Mouse (Mus musculus): ENCODE results near the gene Efna1.

Gene Efna1

DNA sequence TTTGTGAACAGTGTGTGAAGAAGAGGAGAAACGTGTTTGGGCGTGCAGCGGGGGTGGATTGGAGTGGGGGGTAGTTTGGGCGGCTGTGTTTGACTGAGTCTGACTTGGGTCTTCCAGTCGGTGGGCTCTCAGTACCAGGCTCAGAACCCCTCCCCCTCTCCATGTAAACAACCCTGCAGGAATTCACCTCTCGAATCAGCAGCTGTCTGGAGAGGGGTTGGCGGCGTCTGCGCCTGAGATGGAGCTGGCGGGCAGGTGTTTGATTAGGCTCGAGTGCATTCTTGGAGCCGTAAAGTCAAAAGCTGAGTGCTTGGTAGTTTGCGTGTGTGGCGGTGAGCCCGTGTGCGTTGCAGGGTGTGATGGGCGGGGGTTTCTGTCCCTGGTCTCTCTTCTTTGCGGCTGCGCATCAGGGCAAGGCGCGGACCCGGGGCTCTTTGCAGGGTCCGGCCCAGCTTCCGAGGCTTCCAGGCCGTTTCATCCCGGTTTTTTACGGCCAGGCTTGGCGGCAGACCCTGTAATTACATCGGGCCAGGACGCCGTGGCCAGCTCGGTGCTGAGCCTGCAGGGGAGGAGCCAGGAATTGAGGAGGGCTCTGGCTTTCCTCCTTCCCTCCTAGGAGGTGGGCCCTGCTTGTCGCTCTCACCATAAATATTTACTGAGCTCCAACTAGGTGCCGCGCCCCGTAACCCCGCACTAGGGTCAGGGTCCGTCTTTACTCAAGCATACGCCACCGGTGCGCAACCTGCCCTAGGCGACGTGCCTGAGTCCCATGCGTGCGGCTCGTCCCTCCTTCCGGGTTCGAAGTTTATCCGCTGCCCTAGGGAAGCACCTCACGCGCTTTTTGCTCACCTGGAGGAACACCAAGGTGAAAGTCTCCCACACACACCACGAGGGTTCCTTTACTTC is at the start of gene Efna1:
TSS of gene Efna1 (minus strand) at position 537 of the 906 bp plus-strand sequence.
- no peak for TF ChIP-seq GATA4 (IDR thresholded peaks at IDR 0.05; ENCODE audit: insufficient replicate concordance, low read length)

GRCm38 (mm10) chr3:89330346-89330745 is 49.4 kb upstream of the Efna1 start:
- no peak for TF ChIP-seq GATA4 (IDR thresholded peaks at IDR 0.05; ENCODE audit: insufficient replicate concordance, low read length)

DNA sequence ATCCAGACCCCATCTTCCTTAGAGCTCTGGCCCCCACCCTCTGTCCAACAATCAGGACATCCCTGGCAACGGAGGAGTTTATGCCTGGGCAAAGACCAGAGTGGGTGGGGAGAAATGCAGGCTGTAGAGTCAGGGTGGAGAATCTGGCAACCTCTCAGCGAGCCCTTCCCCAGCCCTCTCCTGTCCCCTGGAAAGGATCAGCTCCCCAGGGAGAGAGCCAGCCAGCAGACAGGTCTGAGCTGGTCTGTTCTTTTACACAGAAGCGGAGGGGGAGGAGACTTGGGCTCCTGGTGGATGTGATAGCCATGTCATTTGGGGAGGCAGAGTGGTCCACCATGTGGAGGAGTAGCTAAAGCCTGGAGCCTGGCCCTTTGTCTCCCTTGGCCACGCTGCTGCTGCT is 47.7 kb upstream of the Efna1 start:
- no peak for TF ChIP-seq GATA4 (IDR thresholded peaks at IDR 0.05; ENCODE audit: insufficient replicate concordance, low read length)

- no peak for TF ChIP-seq GATA4 (IDR thresholded peaks at IDR 0.05; ENCODE audit: insufficient replicate concordance, low read length)
Observed at GRCm38 (mm10) chr3:89327371-89327870, 46.5 kb upstream of the Efna1 start.

GRCm38 (mm10) chr3:89325882-89326281 is 44.9 kb upstream of the Efna1 start:
- no peak for TF ChIP-seq GATA4 (IDR thresholded peaks at IDR 0.05; ENCODE audit: insufficient replicate concordance, low read length)

- TF ChIP-seq GATA4 (IDR thresholded peaks at IDR 0.05; ENCODE audit: insufficient replicate concordance, low read length) = no peak
Observed at GRCm38 (mm10) chr3:89322514-89323165, 41.7 kb upstream of the Efna1 start, which contains the start of gene Efna3. TSS of gene Efna3 (minus strand) at chr3:89322965.

GRCm38 (mm10) chr3:89322131-89322500 is 41.2 kb upstream of the Efna1 start:
- TF ChIP-seq GATA4 (IDR thresholded peaks at IDR 0.05; ENCODE audit: insufficient replicate concordance, low read length) = no peak

DNA sequence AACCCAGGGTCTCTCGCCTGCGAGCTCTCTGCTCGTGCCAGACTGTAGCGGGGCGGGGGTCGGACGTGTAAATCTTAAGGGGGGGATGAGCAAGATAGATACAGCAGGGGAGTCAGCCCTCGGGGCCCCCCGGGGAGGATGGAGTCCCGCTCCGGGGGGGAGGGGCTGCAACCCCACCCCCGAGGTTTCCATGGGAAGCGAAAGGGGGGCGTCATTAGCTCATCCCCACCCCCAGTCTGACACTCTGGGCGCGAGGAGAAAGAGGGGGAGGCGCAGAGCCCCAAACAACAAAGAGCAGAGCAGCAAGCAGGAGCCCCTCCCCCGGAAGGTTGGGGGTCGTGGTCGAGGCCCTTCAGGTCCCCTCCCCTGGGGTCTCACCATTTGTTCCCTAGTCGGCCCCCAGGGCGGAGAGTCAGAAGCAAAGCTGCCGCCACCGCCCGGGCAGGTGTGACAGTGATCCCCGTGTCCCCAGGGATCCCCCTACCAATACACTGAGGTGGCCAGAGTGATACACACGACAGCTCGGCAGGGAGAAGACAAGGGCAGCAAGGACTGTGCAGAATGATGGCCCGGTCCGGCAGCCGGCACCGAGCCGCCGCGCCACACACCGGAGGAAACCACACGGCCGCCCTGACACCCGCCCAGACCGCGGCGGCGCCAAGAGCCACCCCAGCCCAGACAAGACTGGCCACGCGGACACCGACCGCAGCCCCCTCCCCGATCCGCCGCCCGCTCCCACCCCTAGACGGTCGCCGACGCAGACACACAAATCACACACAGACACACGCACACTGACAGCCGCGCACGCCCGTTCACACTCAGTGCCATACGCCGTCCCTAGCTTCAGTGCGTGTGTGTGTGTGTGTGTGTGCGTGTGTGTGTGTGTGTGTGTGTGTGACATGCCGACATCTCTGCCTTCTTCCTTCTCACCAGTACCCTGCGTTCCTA is 40.5 kb upstream of the Efna1 start:
- TF ChIP-seq GATA4 (IDR thresholded peaks at IDR 0.05; ENCODE audit: insufficient replicate concordance, low read length) = no peak

DNA sequence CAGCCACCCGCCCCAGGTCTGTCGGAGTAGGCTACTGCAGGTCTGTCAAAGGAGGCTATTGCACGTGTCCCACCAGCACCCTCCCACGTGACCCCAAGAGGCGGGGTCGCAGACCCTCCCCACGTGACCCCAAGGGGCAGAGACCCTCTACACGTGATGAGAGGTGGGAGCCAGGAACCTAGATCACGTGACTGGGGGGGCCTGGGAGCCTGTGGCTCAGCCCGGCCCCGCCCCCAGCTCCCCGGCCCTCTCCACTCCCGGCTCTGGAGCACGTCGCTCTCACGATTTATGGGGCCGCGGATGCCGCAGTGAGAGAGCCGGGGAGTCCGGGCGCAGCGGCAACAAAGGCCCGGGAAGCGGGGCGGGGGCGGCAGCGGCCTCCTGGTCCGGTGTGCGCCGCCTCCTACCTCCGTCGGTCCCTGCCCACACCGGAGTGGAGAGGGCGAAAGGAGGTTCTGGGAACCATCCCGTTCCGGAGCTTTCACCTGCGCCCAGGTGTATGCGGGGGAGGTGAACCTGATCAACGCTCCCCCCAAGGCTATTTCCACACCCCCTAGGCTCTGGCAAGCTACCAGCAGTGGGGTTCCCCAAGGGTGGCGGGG is 39.7 kb upstream of the Efna1 start:
- no peak for TF ChIP-seq GATA4 (IDR thresholded peaks at IDR 0.05; ENCODE audit: insufficient replicate concordance, low read length)

DNA sequence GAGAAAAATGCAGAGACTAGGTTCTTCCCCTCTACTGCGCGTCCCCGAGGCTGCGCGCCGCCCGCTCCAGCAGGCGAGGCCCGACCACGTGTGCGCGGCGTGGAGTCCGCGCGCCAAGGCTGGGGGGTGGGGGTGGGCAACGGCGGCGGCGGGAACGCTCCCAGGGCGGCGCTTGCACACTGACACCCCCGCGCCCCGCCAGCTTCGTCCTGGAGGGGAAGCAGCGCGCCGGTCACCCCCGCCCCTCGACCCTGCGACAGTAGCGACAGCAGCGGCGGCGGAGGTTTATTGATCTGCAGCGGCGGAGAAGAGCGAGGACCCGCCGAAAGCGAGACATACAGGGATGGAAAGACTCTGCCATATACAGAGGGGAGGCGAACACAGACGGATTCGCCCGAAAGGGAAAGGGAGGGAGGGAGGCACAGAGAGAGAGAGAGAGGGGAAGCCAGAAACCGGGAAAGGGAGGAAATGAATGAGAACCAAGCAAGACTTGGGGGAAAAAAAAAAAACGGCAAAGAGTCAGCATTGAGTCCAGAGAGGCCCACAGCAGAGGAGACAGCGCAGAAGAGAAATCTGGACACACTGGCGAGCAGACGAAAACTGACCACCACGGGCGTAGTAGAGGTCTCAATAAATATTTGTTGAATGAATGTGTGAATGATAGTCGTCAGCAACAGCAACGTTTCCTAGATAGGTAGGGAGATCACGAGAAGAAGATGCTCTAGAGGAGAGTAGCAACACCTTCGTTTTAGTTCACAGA is 38.8 kb upstream of the Efna1 start:
- no peak for TF ChIP-seq GATA4 (IDR thresholded peaks at IDR 0.05; ENCODE audit: insufficient replicate concordance, low read length)

DNA sequence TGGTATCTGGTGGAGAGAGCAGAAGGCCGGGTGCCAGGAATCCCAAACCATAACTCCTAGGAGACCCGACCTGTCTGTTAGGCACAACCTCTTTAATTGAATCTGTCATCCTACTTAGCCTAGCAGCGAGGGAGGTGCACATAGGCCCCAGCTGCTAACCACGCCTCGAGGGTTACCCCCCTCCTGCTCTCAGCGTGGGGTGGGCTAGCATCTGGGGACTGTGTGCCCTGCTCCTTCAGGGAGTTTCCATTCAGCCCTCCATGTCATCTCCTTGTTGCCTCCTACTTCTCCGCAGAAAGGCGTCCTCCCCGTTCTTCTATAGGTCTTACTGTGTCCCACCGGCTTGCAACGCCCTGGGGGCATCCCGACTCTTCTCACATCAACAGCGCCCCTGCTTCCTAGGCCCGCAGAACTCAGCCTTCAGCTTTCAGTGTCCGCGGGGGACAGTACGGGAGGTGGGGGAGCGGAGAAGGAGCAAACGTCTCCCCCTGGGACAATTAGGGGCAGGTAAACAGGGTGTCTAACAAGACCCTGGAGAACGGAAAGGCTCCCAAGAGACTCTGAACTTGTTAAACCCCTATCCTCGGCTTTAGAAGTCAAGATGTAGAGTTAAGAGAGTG is 38.1 kb upstream of the Efna1 start:
- no peak for TF ChIP-seq GATA4 (IDR thresholded peaks at IDR 0.05; ENCODE audit: insufficient replicate concordance, low read length)

DNA sequence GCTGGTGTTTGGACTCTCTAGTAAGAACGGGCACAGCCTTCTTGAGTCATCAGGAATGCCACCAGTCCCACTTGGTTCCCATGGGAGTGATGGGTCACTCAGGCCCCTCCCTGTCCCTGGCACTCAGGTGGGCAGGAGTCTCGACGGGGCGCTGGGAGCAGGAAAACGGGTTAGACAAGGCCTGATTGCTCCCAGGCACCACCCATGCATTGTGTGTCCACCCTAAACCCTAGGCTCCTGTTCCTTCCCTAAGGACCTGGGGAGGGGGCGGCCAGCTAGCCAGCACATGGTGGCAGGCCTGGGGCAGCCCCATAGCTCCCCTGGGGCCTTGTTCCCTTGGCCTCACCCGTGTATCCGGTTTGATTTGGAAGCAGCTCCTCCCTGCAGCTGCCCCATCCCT is 37.4 kb upstream of the Efna1 start:
- no peak for TF ChIP-seq GATA4 (IDR thresholded peaks at IDR 0.05; ENCODE audit: insufficient replicate concordance, low read length)

- no peak for TF ChIP-seq GATA4 (IDR thresholded peaks at IDR 0.05; ENCODE audit: insufficient replicate concordance, low read length)
Observed at GRCm38 (mm10) chr3:89317246-89317645, 36.3 kb upstream of the Efna1 start.
